Mouse (Mus musculus) 3134 (cell line): ENCODE measurements around the gene Acrv1.
A peak's percentile ranks its signal among the peaks of the same experiment; 100 is the strongest.
"Not testable (repeated sequence)": the region's sequence is repeated elsewhere in the genome, so short reads cannot be mapped to it uniquely, and the experiment has no call there.

Experiments used
- DNase-seq: peaks from one replicate; pipeline ENCODE4 v3.0.0-alpha.2; 2011; ENCODE audit warnings: low spot score; ENCODE audit not compliant: insufficient read length; ENCODE audit errors: extremely low read depth

The Acrv1 gene

DNA sequence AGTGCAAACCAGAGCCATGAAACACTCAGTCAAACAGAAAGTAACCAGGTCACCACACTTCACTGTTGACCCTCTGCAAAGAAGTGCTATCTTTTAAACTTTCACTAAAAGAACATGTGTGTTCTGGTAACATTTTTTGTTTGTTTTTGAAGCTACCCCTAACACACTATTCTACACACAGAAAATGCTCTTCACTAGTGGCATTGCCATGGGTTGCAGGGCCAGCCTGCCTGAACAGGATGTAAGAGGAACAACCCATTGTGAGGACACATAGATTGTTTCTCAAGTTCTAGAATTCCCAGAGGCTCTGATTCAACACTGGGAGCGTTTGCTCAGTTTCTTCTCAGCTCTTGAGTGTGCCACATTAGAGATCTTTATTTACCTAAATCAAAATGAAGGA is at the start of gene Acrv1:
Acrv1 (plus strand) TSS at position 301 of the 400 bp plus-strand sequence.
- no peak for DNase-seq

- not testable (repeated sequence) for DNase-seq
These were observed 49.7 kb upstream of the Acrv1 start, which contains the start of gene A630095E13Rik for GRCm38 (mm10) chr9:36643276-36643675. A630095E13Rik (minus strand) TSS chr9:36643376.

DNA sequence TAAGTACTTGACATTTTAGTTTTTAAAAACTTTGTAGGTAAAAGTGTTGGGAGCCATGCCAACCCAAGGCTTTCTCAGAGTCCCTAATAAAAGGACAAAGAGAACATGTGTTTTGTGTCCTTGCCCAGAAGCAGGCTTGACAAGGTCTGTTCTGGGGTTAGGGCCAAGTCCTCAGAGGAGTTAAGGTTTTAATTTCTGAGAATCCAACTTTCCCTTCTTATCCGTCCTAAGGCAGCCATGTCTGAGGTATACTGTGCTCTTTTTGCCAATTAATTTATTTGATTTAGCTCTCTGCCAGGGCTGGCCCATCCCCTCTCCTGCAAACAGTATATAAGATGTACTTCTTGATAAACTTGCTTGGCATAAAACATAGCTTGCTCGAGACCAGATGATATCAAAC is 11.6 kb upstream of the Acrv1 start:
- DNase-seq, result no peak

- DNase-seq, result no peak
These were observed 5.7 kb upstream of the Acrv1 start for GRCm38 (mm10) chr9:36687329-36687728.

- no peak for DNase-seq
These were observed 1.3 kb downstream of the Acrv1 start for GRCm38 (mm10) chr9:36694276-36694675.

GRCm38 (mm10) chr9:36705923-36706322 is 12.9 kb downstream of the Acrv1 start:
- no peak for DNase-seq

DNA sequence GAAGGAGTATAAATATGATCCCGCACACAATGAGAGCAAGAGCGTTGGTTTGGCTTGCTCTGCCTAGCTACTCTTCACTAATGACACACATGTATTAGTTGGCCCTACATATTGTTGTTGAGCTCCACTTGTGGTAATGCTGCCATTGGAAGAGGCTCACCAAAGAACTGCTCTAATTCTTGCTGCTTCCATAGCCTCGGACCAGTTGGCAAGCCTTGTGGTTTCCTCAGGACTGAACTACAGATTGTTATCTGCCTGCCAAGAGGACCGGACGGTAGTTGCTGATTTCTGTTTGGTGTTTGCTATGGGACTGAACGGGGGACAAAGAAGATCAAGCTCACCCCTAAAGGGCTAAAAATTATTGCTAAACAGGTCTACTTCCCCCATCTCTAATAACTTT is 14.3 kb downstream of the Acrv1 start:
- DNase-seq, result no peak

GRCm38 (mm10) chr9:36716624-36717023 is 23.6 kb downstream of the Acrv1 start:
- DNase-seq, result no peak

DNA sequence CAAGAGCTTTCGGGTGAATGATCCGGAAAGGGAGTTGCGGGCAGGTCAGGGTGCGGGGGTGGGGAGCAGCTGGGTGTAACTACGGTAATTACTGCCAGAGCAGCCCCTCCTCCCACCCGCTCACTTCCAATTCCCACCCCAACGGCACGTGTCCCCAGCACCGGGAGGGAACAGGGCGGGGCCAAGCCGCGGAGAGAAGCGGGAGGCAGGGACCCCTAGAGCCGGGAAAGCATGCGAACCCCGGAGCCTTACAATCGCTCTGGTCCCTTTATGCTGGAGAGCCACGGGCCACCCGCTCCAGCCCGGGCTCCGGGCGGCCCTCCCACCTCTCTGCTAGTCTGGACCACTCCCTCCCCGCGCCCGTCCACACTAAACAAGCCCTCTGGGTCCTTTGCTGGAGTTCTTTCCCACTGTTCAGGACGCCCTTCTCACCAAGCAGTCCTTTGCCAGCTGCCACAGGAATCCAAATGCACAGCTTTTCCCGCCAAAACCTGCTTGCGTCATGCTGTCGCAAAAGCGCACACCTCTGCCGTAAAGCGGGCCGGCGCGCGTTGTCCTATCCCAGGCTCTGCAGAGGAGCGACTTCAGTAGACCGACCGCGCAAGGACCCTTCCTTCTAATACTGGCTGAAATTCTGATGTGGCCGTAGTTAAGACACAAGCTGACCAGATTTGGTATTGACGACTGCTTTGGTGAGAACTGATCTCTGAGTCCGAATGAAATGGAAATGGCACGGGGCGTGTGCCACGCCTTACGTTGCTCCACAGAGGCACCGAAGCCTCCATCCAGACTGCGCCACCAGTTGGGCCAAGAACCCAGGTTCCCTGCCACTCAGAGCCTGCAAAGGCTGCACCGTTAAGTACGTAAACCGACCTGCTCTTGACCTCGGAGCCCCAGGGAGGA is 33.4 kb downstream of the Acrv1 start:
- DNase-seq, result peak; percentile 93

- DNase-seq, result peak; percentile 53
These were observed 34.2 kb downstream of the Acrv1 start, which contains the start of gene Chek1 for GRCm38 (mm10) chr9:36727034-36727755. Chek1 (minus strand) TSS chr9:36727065.
